Mouse (Mus musculus) erythroblast, embryonic 14.5 days (primary cell): ENCODE data around the gene Nckap5. TPM values are rescaled to one million over a fixed set of nuclear protein-coding genes. Genes with fewer than 3 reads are reported as not detected.

ENCODE experiments used
- H3K27me3 ChIP-seq: 2 replicates; pipeline ENCODE4 v1.6.1; 2012; ENCODE audit warnings: inconsistent platforms; ENCODE audit not compliant: control insufficient read depth
- H3K36me3 ChIP-seq: 2 replicates; pipeline ENCODE4 v1.6.1; 2012; ENCODE audit warnings: mild to moderate bottlenecking, inconsistent platforms; ENCODE audit not compliant: control insufficient read depth
- H3K4me1 ChIP-seq: 2 replicates; pipeline ENCODE4 v1.6.1; 2012; ENCODE audit warnings: inconsistent platforms; ENCODE audit not compliant: control insufficient read depth
- H3K4me3 ChIP-seq: replicated peaks from 2 replicates; pipeline ENCODE3; 2012; ENCODE audit warnings: moderate library complexity, mild to moderate bottlenecking, inconsistent platforms
- H3K9me3 ChIP-seq: 2 replicates; pipeline ENCODE4 v1.6.1; 2012; ENCODE audit warnings: low read length, inconsistent platforms, mixed read lengths; ENCODE audit not compliant: control insufficient read depth
- GATA1 ChIP-seq: IDR thresholded peaks from 2 replicates; pipeline ENCODE4 v1.6.1; 2012; ENCODE audit warnings: low read length, inconsistent platforms, mixed read lengths
- TAL1 ChIP-seq: IDR thresholded peaks from 3 replicates; pipeline ENCODE4 v1.6.1; 2012; ENCODE audit warnings: low read length, inconsistent platforms, mixed read lengths
- polyA plus RNA-seq: library from polyadenylated mRNA; stranded (reverse); fragments of >175 nt; gene quantifications from 2 replicates; pipeline ENCODE4 v1.2.3, GENCODE M21; 2012

Gene Nckap5
- polyA plus RNA-seq, 1 experiment = not detected

- H3K9me3 ChIP-seq = no peaks in the 10 kb centered on the region
- H3K4me3 ChIP-seq = no peak overlapping the region
- H3K36me3 ChIP-seq = no peaks in the 10 kb centered on the region
- no peak for TF ChIP-seq TAL1
- no peak for TF ChIP-seq GATA1
- no peaks in the 10 kb centered on the region for H3K4me1 ChIP-seq
- no peaks in the 10 kb centered on the region for H3K27me3 ChIP-seq
Measured at GRCm38 (mm10) chr1:126469818-126470544, 360.6 kb downstream of the Nckap5 start.

- Histone ChIP-seq H3K36me3 (no peaks in the 10 kb centered on the region), H3K4me3 (no peak overlapping the region)
Measured at GRCm38 (mm10) chr1:126461527-126462354, 368.9 kb downstream of the Nckap5 start.

GRCm38 (mm10) chr1:126457739-126458138, 372.9 kb downstream of the Nckap5 start:
- Histone ChIP-seq H3K4me1 (no peaks in the 10 kb centered on the region), H3K9me3 (no peaks in the 10 kb centered on the region), H3K27me3 (no peaks in the 10 kb centered on the region), H3K4me3 (no peak overlapping the region), H3K36me3 (no peaks in the 10 kb centered on the region)
- TF ChIP-seq TAL1 (no peak), GATA1 (no peak)

More at GRCm38 (mm10) chr1:126461527-126462354, 368.9 kb downstream of the Nckap5 start:
- TF ChIP-seq TAL1 (no peak), GATA1 (no peak)
- Histone ChIP-seq H3K4me1 (no peaks in the 10 kb centered on the region), H3K9me3 (no peaks in the 10 kb centered on the region), H3K27me3 (no peaks in the 10 kb centered on the region)

- Histone ChIP-seq H3K36me3 (no peaks in the 10 kb centered on the region), H3K4me3 (no peak overlapping the region), H3K4me1 (no peaks in the 10 kb centered on the region), H3K27me3 (no peaks in the 10 kb centered on the region), H3K9me3 (no peaks in the 10 kb centered on the region)
- TF ChIP-seq GATA1 = no peak
- no peak for TF ChIP-seq TAL1
Measured at GRCm38 (mm10) chr1:126454504-126455173, 376.0 kb downstream of the Nckap5 start.

- TF ChIP-seq GATA1 = no peak
- no peak for TF ChIP-seq TAL1
- no peaks in the 10 kb centered on the region for H3K36me3 ChIP-seq
- H3K4me1 ChIP-seq = no peaks in the 10 kb centered on the region
- H3K4me3 ChIP-seq = no peak overlapping the region
- no peaks in the 10 kb centered on the region for H3K9me3 ChIP-seq
- H3K27me3 ChIP-seq = no peaks in the 10 kb centered on the region
Measured at GRCm38 (mm10) chr1:126451472-126451871, 379.1 kb downstream of the Nckap5 start.

GRCm38 (mm10) chr1:126449424-126449823, 381.2 kb downstream of the Nckap5 start:
- no peaks in the 10 kb centered on the region for H3K4me1 ChIP-seq
- TF ChIP-seq TAL1 = no peak
- no peak for TF ChIP-seq GATA1
- no peak overlapping the region for H3K4me3 ChIP-seq
- no peaks in the 10 kb centered on the region for H3K9me3 ChIP-seq
- no peaks in the 10 kb centered on the region for H3K36me3 ChIP-seq
- no peaks in the 10 kb centered on the region for H3K27me3 ChIP-seq

GRCm38 (mm10) chr1:126443890-126444289, 386.7 kb downstream of the Nckap5 start:
- H3K36me3 ChIP-seq = no peaks in the 10 kb centered on the region

GRCm38 (mm10) chr1:126442723-126443122, 387.9 kb downstream of the Nckap5 start:
- Histone ChIP-seq H3K27me3 (no peaks in the 10 kb centered on the region), H3K9me3 (no peaks in the 10 kb centered on the region), H3K36me3 (no peaks in the 10 kb centered on the region), H3K4me1 (no peaks in the 10 kb centered on the region), H3K4me3 (no peak overlapping the region)
- no peak for TF ChIP-seq GATA1
- no peak for TF ChIP-seq TAL1

More at GRCm38 (mm10) chr1:126443890-126444289, 386.7 kb downstream of the Nckap5 start:
- TF ChIP-seq GATA1 (no peak), TAL1 (no peak)
- Histone ChIP-seq H3K4me3 (no peak overlapping the region), H3K9me3 (no peaks in the 10 kb centered on the region), H3K4me1 (no peaks in the 10 kb centered on the region), H3K27me3 (no peaks in the 10 kb centered on the region)
